Mouse (Mus musculus) heart, postnatal 0 days (tissue): ENCODE measurements around the gene Kirrel.

Experiments
- CTCF ChIP-seq: IDR thresholded peaks from 2 replicates; pipeline ENCODE4 v1.5.1; 2016; ENCODE audit warnings: antibody characterized with exemption, control low read depth, low read depth
- EP300 ChIP-seq: IDR thresholded peaks from 2 replicates; pipeline ENCODE4 v1.6.1; 2016; ENCODE audit warnings: antibody characterized with exemption, low read depth

- TF ChIP-seq CTCF (no peak), EP300 (no peak)
Observed at GRCm38 (mm10) chr3:87072612-87073515, 101.7 kb downstream of the Kirrel start.
